Mouse (Mus musculus) kidney, postnatal 36 days (tissue): ENCODE results near the gene Card11.

Source experiments
- DNase-seq, 2 experiments: peaks; one replicate each; pipeline ENCODE4 v3.0.0; 2021 to 2022; ENCODE audit warnings: mixed read lengths in 2 of 2

Card11 gene

DNA sequence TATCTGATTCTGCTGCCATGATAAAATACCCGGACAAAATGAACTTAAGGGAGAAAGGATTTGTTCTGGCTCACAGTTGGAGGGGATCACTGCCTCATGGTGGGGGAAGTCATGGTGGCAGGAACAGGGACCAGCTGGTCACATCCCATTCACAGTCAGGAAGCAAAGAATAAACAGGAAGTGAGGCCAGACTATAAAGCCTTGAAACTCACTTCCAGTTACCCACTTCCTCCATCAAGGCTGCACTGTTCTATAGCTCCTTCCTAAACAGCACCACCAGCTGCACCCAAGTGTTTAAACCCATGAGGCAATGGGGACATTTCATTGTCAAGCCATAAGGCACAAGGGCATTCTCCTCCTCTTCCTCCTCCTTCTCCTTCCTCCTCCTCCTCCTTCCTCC is 82.6 kb downstream of the Card11 start:
- DNase-seq: no peak

DNA sequence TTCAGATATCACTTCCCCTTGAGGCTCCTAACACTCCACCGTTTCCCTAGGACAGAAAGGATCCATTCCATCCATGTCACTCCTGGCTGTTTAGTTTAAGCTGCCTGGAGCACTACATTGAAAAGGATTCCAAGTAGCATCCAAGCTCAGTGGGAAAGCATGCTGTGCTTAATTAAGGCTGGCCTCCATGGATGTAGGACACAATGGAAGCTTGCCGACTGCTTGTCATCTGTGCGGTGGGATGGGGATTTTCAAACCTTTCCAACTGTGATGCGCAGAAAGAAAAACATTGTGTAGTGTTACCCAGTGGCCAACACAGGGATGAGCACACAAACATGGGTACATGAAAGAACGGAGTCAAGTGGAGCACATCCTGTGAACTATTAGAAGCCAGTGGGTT is 89.5 kb downstream of the Card11 start:
- DNase-seq: no peak

DNA sequence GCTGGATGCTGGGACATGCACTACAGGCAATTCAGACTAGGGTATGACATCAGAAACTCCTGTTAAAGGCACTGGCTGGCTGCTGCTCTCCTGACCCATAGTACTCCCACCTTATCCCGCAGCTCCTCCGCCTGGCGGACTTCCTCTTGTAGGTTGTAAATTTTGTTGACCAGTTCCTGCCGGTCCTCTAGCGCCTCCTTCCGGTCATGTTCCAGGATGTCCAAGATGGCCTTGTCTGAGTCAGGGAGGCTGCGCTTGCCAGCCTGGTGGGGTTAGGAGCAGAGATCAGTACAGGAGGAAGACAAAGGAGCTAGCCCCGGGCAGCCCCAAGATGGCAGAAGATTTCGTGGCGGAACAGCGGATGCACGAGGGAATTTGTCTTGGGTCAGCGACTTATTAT is 99.5 kb downstream of the Card11 start:
- peak; percentile 7 to 58 for DNase-seq

DNA sequence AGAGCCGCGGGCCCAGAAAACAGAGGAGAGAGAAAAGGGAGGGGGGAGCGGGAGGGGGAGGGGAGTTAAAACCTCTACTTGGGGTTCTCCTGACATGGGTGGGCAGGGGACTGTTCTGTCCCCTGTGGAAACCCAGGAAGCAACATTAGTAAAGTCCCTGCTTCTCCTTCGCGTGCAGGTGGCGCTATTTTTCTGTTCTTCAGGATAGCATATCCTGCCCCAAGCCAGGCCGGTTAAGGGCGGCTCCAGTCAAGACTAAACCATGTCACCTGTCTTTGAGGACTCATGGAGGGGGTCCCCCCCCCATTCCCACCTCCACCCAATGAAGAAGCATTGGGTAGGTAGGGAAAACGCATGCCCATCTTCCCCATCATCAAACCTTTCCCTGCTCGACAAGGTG is 109.3 kb downstream of the Card11 start:
- peak in 1 of 2 experiments; percentile 40 for DNase-seq

- peak in 1 of 2 experiments; percentile 8 for DNase-seq
These were observed 110.3 kb downstream of the Card11 start for GRCm38 (mm10) chr5:140890050-140890449.

DNA sequence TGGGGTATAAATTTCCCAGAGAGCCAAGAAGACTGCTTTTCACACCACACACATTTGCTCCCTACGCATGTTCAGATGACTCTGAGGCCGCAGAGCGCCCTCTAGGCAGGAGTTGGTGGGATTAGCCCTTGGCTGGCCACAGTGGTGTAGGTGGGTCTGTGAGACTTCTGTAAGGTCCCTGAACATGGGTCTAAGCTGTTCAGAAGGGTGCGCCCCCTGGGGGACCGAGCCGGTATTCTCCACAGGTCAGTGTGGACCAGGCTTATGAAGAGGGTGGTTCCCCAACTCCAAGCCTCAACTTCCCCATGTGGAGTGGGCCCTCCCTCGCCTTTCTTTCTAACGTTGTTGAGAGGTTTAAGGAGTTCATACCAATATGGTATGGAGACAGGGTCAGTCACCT is 110.8 kb downstream of the Card11 start:
- peak; percentile 48 to 79 for DNase-seq

GRCm38 (mm10) chr5:140887871-140888270 is 112.5 kb downstream of the Card11 start:
- DNase-seq: no peak

- peak in 1 of 2 experiments; percentile 12 for DNase-seq
These were observed 115.4 kb downstream of the Card11 start for GRCm38 (mm10) chr5:140884966-140885365.

- DNase-seq: no peak
These were observed 118.0 kb downstream of the Card11 start for GRCm38 (mm10) chr5:140882391-140882790.

DNA sequence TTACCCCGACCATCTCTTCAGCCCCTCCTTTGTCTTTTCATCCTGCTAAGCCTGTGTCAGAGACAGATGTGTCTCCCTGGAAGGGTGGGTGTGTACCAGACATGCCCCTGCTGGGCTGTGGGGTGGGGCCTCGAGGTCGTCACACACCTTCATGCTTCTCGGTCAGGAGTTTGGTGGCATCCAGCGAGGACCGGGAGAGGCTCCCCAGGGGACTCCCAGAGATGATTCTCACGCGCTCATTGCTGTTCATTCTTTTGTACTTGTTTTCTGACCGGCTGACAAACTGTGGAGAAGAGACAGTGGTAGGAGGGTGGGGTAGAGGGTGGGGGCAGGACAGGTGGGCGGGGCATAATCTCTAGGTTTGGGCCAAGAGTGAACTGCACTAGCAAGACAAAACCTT is 120.2 kb downstream of the Card11 start:
- no peak for DNase-seq

- no peak for DNase-seq
These were observed 121.7 kb downstream of the Card11 start for GRCm38 (mm10) chr5:140878644-140879043.

GRCm38 (mm10) chr5:140873736-140874307 is 126.6 kb downstream of the Card11 start:
- DNase-seq: no peak

DNA sequence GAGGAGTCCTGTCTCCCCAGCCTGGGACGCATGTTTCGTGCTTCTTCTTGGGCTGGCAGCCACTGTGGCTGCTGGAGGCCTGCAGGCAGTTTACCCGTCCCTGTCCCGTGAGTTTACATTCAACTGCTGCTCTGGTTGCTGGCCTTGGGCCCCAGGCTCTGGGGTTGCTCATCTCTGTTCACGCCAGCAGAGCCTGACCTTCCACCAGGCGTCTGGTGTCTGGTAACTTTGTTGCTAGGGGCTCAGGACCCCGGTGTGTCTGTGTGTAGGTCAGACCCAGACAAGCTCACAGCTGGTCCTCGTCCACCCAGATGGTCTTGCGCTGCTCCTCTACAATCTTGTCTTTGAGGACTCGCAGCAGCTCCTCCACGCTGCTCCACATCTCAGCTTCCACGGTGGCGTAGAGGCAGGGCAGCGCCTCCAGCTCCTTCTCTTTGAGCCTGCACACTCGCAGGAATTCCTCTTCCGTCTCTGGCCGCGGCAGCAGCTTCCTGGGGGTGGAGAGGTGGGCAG is 127.3 kb downstream of the Card11 start:
- peak in 1 of 2 experiments; percentile 17 for DNase-seq

- DNase-seq: no peak
These were observed 127.8 kb downstream of the Card11 start for GRCm38 (mm10) chr5:140872532-140873038.

GRCm38 (mm10) chr5:140871241-140871640 is 129.1 kb downstream of the Card11 start:
- no peak for DNase-seq

- peak; percentile 53 to 81 for DNase-seq
These were observed 131.3 kb downstream of the Card11 start for GRCm38 (mm10) chr5:140869034-140869433.

DNA sequence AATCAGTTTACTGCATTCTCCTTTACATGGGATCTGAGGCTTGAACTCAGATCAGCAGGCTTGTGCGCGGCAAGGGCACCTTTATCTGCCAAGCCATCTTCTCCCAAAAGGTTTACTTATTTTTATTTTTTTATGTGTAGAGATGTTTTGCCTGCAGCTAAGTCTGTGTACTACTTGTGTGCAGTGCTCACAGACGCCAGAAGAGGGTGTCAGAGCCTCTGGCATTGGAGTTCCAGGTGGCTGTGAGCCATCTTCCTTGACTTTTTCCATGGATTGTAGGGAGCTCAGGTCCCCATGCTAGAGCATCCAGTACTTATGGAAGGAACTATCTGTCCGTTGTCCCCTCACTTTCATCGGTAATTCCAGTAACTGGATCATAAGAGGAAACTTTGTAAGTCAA is 140.7 kb downstream of the Card11 start:
- DNase-seq: peak in 1 of 2 experiments; percentile 15

DNA sequence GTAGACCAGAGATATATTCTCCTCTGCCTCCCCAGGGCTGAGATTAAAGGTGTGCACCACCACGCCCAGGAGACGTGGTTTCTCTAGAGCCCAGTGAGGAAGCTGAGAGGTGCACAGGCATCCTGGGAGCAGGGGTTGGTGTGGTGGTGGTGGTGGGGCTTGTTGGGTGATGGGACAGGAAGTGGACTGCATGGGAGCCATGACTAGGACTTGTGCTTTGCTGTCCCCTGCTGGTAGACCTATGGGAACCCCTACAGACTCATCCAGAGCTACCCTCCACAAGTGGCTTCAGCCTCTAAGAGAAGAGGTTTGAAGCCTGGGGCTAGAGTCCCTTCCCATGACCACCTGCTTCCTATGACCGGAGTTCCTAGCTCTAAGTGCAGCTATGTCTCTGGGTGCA is 142.0 kb downstream of the Card11 start:
- DNase-seq: peak in 1 of 2 experiments; percentile 24

GRCm38 (mm10) chr5:140857432-140858154 is 142.8 kb downstream of the Card11 start:
- peak; percentile 13 to 70 for DNase-seq

GRCm38 (mm10) chr5:140855909-140856530 is 144.4 kb downstream of the Card11 start:
- DNase-seq: no peak

- DNase-seq: peak in 1 of 2 experiments; percentile 17
These were observed 145.7 kb downstream of the Card11 start for GRCm38 (mm10) chr5:140854700-140855099.

GRCm38 (mm10) chr5:140853723-140854122 is 146.7 kb downstream of the Card11 start:
- DNase-seq: no peak

DNA sequence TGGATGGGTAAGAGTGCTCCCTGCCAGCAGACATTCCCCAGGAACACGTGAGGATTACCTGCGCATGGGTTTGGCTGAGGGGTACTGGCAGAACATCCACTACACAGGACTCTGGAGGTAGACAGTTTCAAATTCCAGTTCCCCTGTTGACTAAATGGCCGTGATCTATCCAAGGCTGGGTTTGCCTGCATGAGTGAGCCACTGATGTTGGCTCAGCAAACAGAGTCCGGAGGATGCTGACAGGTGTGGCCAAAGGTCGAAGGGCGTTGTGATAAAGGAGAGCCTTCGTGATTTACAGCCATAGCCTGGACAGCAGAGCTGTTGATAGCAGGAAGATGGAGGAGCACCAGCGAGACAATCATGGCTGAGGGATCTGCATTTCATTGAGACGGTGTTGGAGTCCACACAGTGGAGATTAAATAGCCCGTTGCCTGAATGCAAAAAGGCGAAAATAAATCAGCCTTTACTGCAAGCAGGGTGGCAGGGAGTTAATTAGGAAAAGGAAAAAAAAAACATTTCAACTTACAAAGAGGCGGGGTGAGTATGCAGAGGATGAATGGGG is 147.9 kb downstream of the Card11 start:
- peak; percentile 30 to 36 for DNase-seq
